Mouse (Mus musculus) hindbrain, embryonic 10.5 days (tissue): ENCODE data around the gene Eps8l1. TPM values are rescaled to one million over a fixed set of nuclear protein-coding genes. Genes with fewer than 3 reads are reported as not detected.
A peak's percentile ranks its signal among the peaks of the same experiment; 100 is the strongest.
"Not testable (repeated sequence)": the region's sequence is repeated elsewhere in the genome, so short reads cannot be mapped to it uniquely, and the experiment has no call there.

Source experiments
- DNase-seq: peaks from one replicate; pipeline ENCODE4 v3.0.0-alpha.2; 2017; ENCODE audit warnings: low spot score
- H3K27ac ChIP-seq: fragments of 300-500 bp; sonication (generic); 2 replicates; pipeline ENCODE4 v1.5.1; 2016; ENCODE audit warnings: mild to moderate bottlenecking, moderate library complexity
- H3K27me3 ChIP-seq: fragments of 300-500 bp; sonication (generic); 2 replicates; pipeline ENCODE4 v1.6.1; 2016; ENCODE audit warnings: mild to moderate bottlenecking; ENCODE audit not compliant: poor library complexity, insufficient read depth, severe bottlenecking
- H3K36me3 ChIP-seq: fragments of 300-500 bp; sonication (generic); 2 replicates; pipeline ENCODE4 v1.6.1; 2016; ENCODE audit warnings: mild to moderate bottlenecking, moderate library complexity
- H3K4me1 ChIP-seq: fragments of 300-500 bp; sonication (generic); replicated peaks from 2 replicates; pipeline ENCODE4 v1.6.1; 2016; ENCODE audit warnings: mild to moderate bottlenecking
- H3K4me3 ChIP-seq: fragments of 300-500 bp; sonication (generic); 2 replicates; pipeline ENCODE4 v1.5.1; 2016; ENCODE audit warnings: mild to moderate bottlenecking, moderate library complexity
- H3K9me3 ChIP-seq: fragments of 300-500 bp; sonication (generic); 2 replicates; pipeline ENCODE4 v1.6.1; 2016; ENCODE audit warnings: mild to moderate bottlenecking, moderate library complexity
- WGBS: fragments of 180-500 bp; shearing (Covaris S2); methylation state at CpG from one replicate; pipeline ENCODE4 v1.1.7; 2016; 5-methylcytosine and 5-hydroxymethylcytosine counted together
- polyA plus RNA-seq: library from polyadenylated mRNA; unstranded; fragments of >200 nt; fragmentation: Nextera tagmentation; extraction: Ambion mirVana; gene quantifications from 2 replicates; pipeline ENCODE4 v1.2.1, GENCODE M21; 2016

Gene Eps8l1
- polyA plus RNA-seq, 1 experiment from 2014 or later = 5.4 TPM

GRCm38 (mm10) chr7:4518487-4518886, 58.0 kb downstream of the Eps8l1 start:
- Histone ChIP-seq H3K27me3 (peaks cover 27% of the 10 kb centered on the region), H3K27ac (no peak overlapping the region), H3K4me3 (no peak overlapping the region), H3K9me3 (no peaks in the 10 kb centered on the region), H3K36me3 (no peaks in the 10 kb centered on the region), H3K4me1 (peaks cover 35% of the 10 kb centered on the region)
- WGBS = 90% methylated on average over 1 of the region's 1 CpGs
- DNase-seq = no peak

DNA sequence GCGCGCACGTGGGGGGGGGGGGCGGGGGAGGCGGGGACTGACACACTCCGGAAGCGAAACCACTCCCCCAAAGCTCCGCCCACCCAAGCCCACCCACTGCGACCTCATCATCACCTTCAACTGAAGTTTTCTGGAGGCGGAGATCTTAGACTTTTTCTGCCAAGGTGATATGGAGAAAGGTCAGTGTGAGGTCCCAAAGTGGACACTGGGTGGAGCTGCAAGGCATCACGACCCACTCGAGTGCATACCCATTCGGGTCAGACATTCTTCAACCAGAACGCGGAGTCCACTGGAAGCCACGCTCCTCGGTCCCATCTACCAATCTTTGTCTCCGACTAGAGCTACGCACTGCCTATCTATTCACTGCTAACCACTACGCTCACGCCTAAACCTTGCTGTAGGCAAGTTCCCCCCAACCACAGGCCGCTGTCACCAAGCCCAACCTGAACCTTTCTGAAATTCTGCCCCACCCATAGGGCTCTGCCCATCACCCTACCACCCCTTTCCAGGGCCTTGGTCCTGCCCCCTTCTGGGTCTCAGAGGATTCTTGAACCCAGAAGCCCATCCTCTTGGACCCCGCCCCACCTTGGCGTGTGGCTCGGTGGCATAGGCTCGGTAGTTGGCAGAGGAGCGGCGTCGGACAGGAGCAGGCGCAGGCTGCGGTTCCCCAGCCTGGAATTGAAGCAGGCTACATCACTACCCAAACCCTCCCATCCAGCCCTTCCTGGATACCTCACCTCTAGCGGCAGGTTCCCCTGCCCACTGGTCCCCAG, 60.9 kb downstream of the Eps8l1 start:
- 33% methylated on average over 32 of the region's 32 CpGs for WGBS
- Histone ChIP-seq H3K9me3 (no peaks in the 10 kb centered on the region), H3K27me3 (peaks cover 27% of the 10 kb centered on the region), H3K4me3 (peak overlapping the region; percentile 41), H3K4me1 (peaks cover 26% of the 10 kb centered on the region), H3K36me3 (no peaks in the 10 kb centered on the region), H3K27ac (no peak overlapping the region)
- DNase-seq = no peak

- Histone ChIP-seq H3K9me3 (no peaks in the 10 kb centered on the region), H3K27ac (no peak overlapping the region), H3K27me3 (peaks cover 34% of the 10 kb centered on the region), H3K4me1 (peaks cover 31% of the 10 kb centered on the region), H3K4me3 (no peak overlapping the region), H3K36me3 (no peaks in the 10 kb centered on the region)
- 81% methylated on average over 6 of the region's 6 CpGs for WGBS
- no peak for DNase-seq
Observed at GRCm38 (mm10) chr7:4522292-4522691, 61.8 kb downstream of the Eps8l1 start.

GRCm38 (mm10) chr7:4523205-4524130, 63.0 kb downstream of the Eps8l1 start:
- Histone ChIP-seq H3K9me3 (no peaks in the 10 kb centered on the region), H3K27me3 (peaks cover 46% of the 10 kb centered on the region), H3K27ac (no peak overlapping the region), H3K36me3 (no peaks in the 10 kb centered on the region), H3K4me3 (no peak overlapping the region), H3K4me1 (peaks cover 37% of the 10 kb centered on the region)
- 90% methylated on average over 33 of the region's 33 CpGs for WGBS
- no peak for DNase-seq

GRCm38 (mm10) chr7:4524212-4524922, 63.9 kb downstream of the Eps8l1 start, which contains the start of gene Tnni3:
Gene Tnni3, minus strand, starts transcription at chr7:4524229.
- H3K4me1 ChIP-seq = peaks cover 37% of the 10 kb centered on the region
- peaks cover 52% of the 10 kb centered on the region for H3K27me3 ChIP-seq
- WGBS = 73% methylated on average over 15 of the region's 15 CpGs
- not testable (repeated sequence) for H3K36me3 ChIP-seq, H3K9me3 ChIP-seq, H3K27ac ChIP-seq, H3K4me3 ChIP-seq
- peak; percentile 71 for DNase-seq

DNA sequence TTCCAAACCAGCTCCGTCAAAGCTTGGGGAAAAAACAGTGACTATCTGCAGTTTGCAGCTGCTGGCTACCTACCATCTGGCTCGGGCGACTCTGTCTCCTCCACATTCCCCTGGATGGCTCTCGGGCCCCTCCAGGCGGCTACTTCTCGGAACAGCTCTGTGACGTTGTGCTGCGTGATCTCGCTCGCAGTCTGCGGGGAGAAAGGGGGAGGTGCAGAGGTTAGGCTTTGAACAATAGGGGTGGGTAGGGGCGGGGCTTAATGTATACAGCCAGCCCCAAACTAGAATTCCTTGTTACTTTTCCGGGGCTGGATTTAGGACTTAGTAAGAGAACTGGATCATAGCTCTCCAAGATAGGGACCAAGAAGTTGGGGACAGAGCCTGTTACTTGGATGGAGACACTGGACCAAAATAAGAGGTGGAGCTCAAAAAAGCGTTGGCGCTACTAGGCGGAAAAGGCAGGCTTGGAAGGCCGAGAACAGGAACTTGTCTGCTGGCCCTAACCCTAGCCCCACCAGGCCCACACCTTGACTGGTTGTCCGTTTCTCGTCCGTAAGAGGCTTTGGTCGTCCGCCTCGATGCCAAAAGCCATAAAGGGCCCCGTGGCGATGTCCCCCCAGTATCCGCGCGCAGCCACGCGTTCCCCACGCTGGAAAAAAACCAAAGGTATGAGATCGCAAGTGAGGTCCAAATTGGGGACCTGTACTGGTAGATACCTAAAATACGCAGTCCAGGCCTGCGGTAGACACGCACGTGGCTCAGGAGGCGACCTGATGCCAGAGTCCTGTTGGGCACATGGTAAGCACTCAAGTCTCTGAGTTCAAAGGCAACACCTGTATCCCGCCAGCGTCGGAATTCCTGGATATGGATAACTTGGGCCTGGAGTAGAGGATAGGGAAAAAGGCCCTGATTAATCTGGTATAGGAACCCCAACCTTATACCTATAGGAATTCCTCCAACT, 66.1 kb downstream of the Eps8l1 start:
- H3K27me3 ChIP-seq = peaks cover 48% of the 10 kb centered on the region
- no peaks in the 10 kb centered on the region for H3K9me3 ChIP-seq
- WGBS = 20% methylated on average over 40 of the region's 40 CpGs
- H3K36me3 ChIP-seq = no peaks in the 10 kb centered on the region
- H3K27ac ChIP-seq = peak overlapping the region; percentile 85
- DNase-seq = peak; percentile 92
- H3K4me3 ChIP-seq = peak overlapping the region; percentile 50
- peaks cover 27% of the 10 kb centered on the region for H3K4me1 ChIP-seq

DNA sequence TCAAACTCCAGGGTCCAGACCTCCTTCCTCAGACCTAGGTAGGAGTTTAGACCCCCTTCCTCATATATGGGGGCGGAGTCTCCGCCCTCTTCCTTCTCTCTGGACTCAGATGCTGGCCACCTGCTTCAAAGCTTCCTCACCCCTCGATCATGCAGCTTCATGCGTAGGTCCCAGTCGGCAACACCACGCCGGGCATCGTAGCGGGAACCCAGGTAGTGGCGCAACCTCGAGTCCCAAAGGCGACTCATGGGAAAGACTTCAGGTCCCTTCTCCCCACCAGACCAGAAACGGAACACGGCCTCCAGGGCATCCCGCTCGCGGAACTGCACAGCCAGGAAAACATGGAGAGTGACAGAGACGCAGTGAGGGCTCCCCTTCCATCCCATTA, 66.8 kb downstream of the Eps8l1 start:
- Histone ChIP-seq H3K9me3 (no peaks in the 10 kb centered on the region), H3K27ac (peak overlapping the region; percentile 85; the same call in 1 of the 2 replicates), H3K27me3 (peaks cover 42% of the 10 kb centered on the region), H3K4me1 (peaks cover 33% of the 10 kb centered on the region), H3K4me3 (peak overlapping the region; percentile 50), H3K36me3 (no peaks in the 10 kb centered on the region)
- WGBS = 46% methylated on average over 18 of the region's 18 CpGs
- DNase-seq = no peak

Other genes starting within 250 kb of the Eps8l1 start
- gene Lilra5, start 222.9 kb upstream of the Eps8l1 start, polyA plus RNA-seq = not detected in 2 replicates
- gene Ncr1, start 123.0 kb upstream of the Eps8l1 start, polyA plus RNA-seq = not detected in 2 replicates
- 0.10 and 0.50 TPM in 2 replicates for gene Gp6, start 62.9 kb upstream of the Eps8l1 start, polyA plus RNA-seq
- gene Rdh13, start 15.0 kb upstream of the Eps8l1 start, polyA plus RNA-seq = 30.6 and 34.1 TPM in 2 replicates
- gene Ppp1r12c, start 41.0 kb downstream of the Eps8l1 start, polyA plus RNA-seq = 40.8 and 45.8 TPM in 2 replicates
- gene Tnnt1, start 55.7 kb downstream of the Eps8l1 start, polyA plus RNA-seq = 5.7 and 6.2 TPM in 2 replicates
- gene Tnni3, start 63.6 kb downstream of the Eps8l1 start, polyA plus RNA-seq = 2.5 and 3.5 TPM in 2 replicates
- gene Dnaaf3, start 71.8 kb downstream of the Eps8l1 start, polyA plus RNA-seq = 2.5 and 2.9 TPM in 2 replicates
- 5.0 and 15.2 TPM in 2 replicates for gene Syt5, start 86.9 kb downstream of the Eps8l1 start, polyA plus RNA-seq
- gene Ptprh, start 143.4 kb downstream of the Eps8l1 start, polyA plus RNA-seq = not detected in 2 replicates
- gene Tmem86b, start 170.7 kb downstream of the Eps8l1 start, polyA plus RNA-seq = 2.1 and 2.2 TPM in 2 replicates
- 9.4 and 11.5 TPM in 2 replicates for gene Ppp6r1, start 198.3 kb downstream of the Eps8l1 start, polyA plus RNA-seq
- gene Hspbp1, start 224.4 kb downstream of the Eps8l1 start, polyA plus RNA-seq = 131 and 139 TPM in 2 replicates
- 1.7 and 2.8 TPM in 2 replicates for gene Brsk1, start 229.9 kb downstream of the Eps8l1 start, polyA plus RNA-seq